Mouse (Mus musculus) stomach, postnatal 0 days (tissue): Measurements from ENCODE around the gene Pld2.

ENCODE experiments used
- CTCF ChIP-seq: IDR thresholded peaks from 2 replicates; pipeline ENCODE4 v1.5.1; 2016; ENCODE audit warnings: antibody characterized with exemption, low read depth, mild to moderate bottlenecking, moderate library complexity
- EP300 ChIP-seq: optimal IDR thresholded peaks from 2 replicates; pipeline ENCODE3; 2016; ENCODE audit warnings: antibody characterized with exemption

- TF ChIP-seq CTCF (no peak), EP300 (no peak)
Observed at GRCm38 (mm10) chr11:70511825-70512224, 28.0 kb upstream of the Pld2 start.
